Mouse (Mus musculus) forebrain, postnatal 0 days (tissue): ENCODE results near the gene Pik3r2. TPM values are rescaled to one million over a fixed set of nuclear protein-coding genes. Genes with fewer than 3 reads are reported as not detected.
A peak's percentile ranks its signal among the peaks of the same experiment; 100 is the strongest.

Experiments used
- ATAC-seq: fragments of 200-750 bp; cut with Nextera tagmentation; 2 replicates; pipeline ENCODE4 v1.8.0; 2017; ENCODE audit warnings: mild to moderate bottlenecking, moderate library complexity
- DNase-seq: peaks from one replicate; pipeline ENCODE4 v3.0.0-alpha.2; 2015
- H3K27ac ChIP-seq: fragments of 300-500 bp; sonication (generic); 2 replicates; pipeline ENCODE4 v1.5.1; 2014; ENCODE audit warnings: low read depth, mild to moderate bottlenecking, antibody characterized with exemption, low read length, moderate library complexity, mixed read lengths
- H3K27me3 ChIP-seq: fragments of 300-500 bp; sonication (generic); 2 replicates; pipeline ENCODE4 v1.6.1; 2014; ENCODE audit warnings: mild to moderate bottlenecking, low read length, mixed read lengths; ENCODE audit not compliant: insufficient read depth
- H3K36me3 ChIP-seq: fragments of 300-500 bp; sonication (generic); 2 replicates; pipeline ENCODE4 v1.6.1; 2014; ENCODE audit warnings: mild to moderate bottlenecking, moderate library complexity; ENCODE audit not compliant: insufficient read depth
- H3K4me1 ChIP-seq: fragments of 300-500 bp; sonication (generic); 2 replicates; pipeline ENCODE4 v1.6.1; 2014; ENCODE audit warnings: antibody characterized with exemption; ENCODE audit not compliant: insufficient read depth
- H3K4me2 ChIP-seq: fragments of 300-500 bp; sonication (generic); 2 replicates; pipeline ENCODE4 v1.6.1; 2014; ENCODE audit warnings: low read depth, mild to moderate bottlenecking, moderate library complexity
- H3K4me3 ChIP-seq: fragments of 300-500 bp; sonication (generic); 2 replicates; pipeline ENCODE4 v1.5.1; 2014; ENCODE audit warnings: low read depth, low read length, mixed read lengths
- H3K9ac ChIP-seq: fragments of 300-500 bp; sonication (generic); 2 replicates; pipeline ENCODE4 v1.6.1; 2014; ENCODE audit warnings: mild to moderate bottlenecking
- H3K9me3 ChIP-seq: fragments of 300-500 bp; sonication (generic); 2 replicates; pipeline ENCODE4 v1.6.1; 2016; ENCODE audit warnings: low read length
- CTCF ChIP-seq: sonication (generic); IDR thresholded peaks from 2 replicates; pipeline ENCODE4 v1.5.1; 2016; ENCODE audit warnings: antibody characterized with exemption, control low read depth, low read depth
- WGBS: fragments of 180-500 bp; shearing (Covaris S2); extraction: QIAGEN DNeasy Blood & Tissue Kit; methylation state at CpG from one replicate; pipeline ENCODE4 v1.1.7; 2014; 5-methylcytosine and 5-hydroxymethylcytosine counted together
- polyA plus RNA-seq: library from polyadenylated mRNA; unstranded; fragments of >200 nt; fragmentation: Nextera tagmentation; extraction: Ambion mirVana; gene quantifications from 2 replicates; pipeline ENCODE4 v1.2.1, GENCODE M21; 2015
- total RNA-seq: library from RNA; depleted of rRNA; stranded (reverse); fragments of >200 nt; gene quantifications from 2 replicates; pipeline ENCODE4 v1.2.3, GENCODE M21; 2014

The Pik3r2 gene
- total and polyA plus RNA-seq, 2 experiments from 2014 or later, result 147 to 170 TPM

DNA sequence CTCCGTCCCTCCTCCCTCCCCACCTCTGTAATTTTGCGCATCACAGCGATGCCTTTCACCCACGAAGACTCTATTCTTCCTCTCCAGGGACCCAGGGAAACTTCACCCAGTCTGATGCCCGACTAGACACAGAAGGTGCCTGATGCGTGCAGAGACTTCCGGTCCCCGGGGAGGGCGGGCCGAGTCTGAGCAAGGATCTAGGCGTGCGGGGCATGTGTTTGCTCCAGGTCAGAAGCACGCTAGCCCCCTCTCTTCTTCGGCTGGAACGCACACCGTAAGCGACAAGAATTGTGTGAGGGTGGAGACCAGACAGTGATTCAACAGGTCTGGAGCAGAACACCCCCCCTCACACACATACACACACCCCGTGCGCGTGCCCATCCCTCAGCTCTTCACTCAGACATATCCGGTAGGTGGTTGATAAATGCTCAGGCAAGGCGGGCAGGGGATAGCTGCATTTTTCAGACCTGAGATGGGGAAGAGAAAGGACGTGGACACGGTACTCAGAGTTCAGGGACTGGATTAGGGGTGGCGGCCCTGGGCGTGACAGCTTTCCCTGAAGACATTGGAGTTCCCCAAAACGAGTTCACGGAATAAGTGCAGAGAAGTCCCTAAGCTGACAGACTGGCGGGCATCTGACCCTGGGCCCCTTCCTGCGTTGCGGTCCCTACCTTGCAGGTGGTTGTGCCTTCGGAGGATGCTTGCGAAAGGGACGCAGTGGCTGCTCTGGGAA, 10.5 kb downstream of the Pik3r2 start:
- Histone ChIP-seq H3K4me2 (peak overlapping the region; percentile 46), H3K9me3 (no peaks in the 10 kb centered on the region), H3K4me3 (peak overlapping the region; percentile 13), H3K36me3 (peaks cover 39% of the 10 kb centered on the region), H3K27me3 (no peaks in the 10 kb centered on the region; the same call in 1 of the 2 replicates), H3K9ac (peak overlapping the region; percentile 31), H3K27ac (no peak overlapping the region), H3K4me1 (0 out of 2 replicates have a peak, but pooled peaks cover 5% of the 10 kb centered on the region)
- WGBS, result 5% methylated on average over 34 of the region's 34 CpGs
- DNase-seq (no peak), ATAC-seq (no peak)
- no peak for TF ChIP-seq CTCF

GRCm38 (mm10) chr8:70765329-70765728, 11.2 kb downstream of the Pik3r2 start:
- H3K4me2 ChIP-seq, result no peak overlapping the region
- H3K27ac ChIP-seq, result no peak overlapping the region
- H3K36me3 ChIP-seq, result peaks cover 32% of the 10 kb centered on the region
- no peak overlapping the region for H3K9ac ChIP-seq
- H3K9me3 ChIP-seq, result no peaks in the 10 kb centered on the region
- WGBS, result 83% methylated on average over 9 of the region's 9 CpGs
- H3K4me1 ChIP-seq, result 0 out of 2 replicates have a peak, but pooled peaks cover 5% of the 10 kb centered on the region
- no peak for ATAC-seq
- no peak for DNase-seq
- H3K27me3 ChIP-seq, result no peaks in the 10 kb centered on the region; the same call in 1 of the 2 replicates
- TF ChIP-seq CTCF, result no peak
- H3K4me3 ChIP-seq, result no peak overlapping the region

DNA sequence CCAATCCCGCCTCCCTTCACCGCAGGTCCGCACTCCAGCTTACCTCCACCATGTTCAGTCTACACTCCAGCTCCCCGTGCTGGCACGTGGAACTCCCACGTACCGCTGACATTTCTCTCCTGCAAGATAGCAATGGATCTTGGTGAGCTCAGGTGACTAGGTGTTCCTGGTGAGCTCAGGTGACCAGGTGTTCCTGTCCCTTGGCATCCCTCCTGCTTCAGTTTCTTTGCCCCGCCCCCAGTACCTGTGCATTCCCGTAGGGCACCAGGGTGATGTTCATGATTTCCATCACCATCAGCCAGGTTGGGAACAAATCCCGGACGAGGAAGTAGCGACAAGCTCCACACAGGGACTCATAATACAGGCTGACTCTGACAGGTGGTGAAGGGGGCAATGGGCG, 11.8 kb downstream of the Pik3r2 start:
- no peak for ATAC-seq
- Histone ChIP-seq H3K27me3 (no peaks in the 10 kb centered on the region; the same call in 1 of the 2 replicates), H3K4me3 (no peak overlapping the region), H3K9me3 (no peaks in the 10 kb centered on the region), H3K4me2 (no peak overlapping the region), H3K27ac (no peak overlapping the region), H3K36me3 (peaks cover 25% of the 10 kb centered on the region), H3K4me1 (0 out of 2 replicates have a peak, but pooled peaks cover 5% of the 10 kb centered on the region), H3K9ac (no peak overlapping the region)
- DNase-seq, result no peak
- no peak for TF ChIP-seq CTCF
- WGBS, result 95% methylated on average over 13 of the region's 13 CpGs

GRCm38 (mm10) chr8:70764026-70764425, 12.5 kb downstream of the Pik3r2 start:
- Histone ChIP-seq H3K27me3 (no peaks in the 10 kb centered on the region; the same call in 1 of the 2 replicates), H3K27ac (no peak overlapping the region), H3K4me2 (no peak overlapping the region), H3K9me3 (no peaks in the 10 kb centered on the region), H3K4me1 (0 out of 2 replicates have a peak, but pooled peaks cover 5% of the 10 kb centered on the region), H3K4me3 (no peak overlapping the region), H3K36me3 (peaks cover 20% of the 10 kb centered on the region), H3K9ac (no peak overlapping the region)
- DNase-seq (no peak), ATAC-seq (no peak)
- no peak for TF ChIP-seq CTCF
- WGBS, result 87% methylated on average over 8 of the region's 8 CpGs

GRCm38 (mm10) chr8:70763354-70763753, 13.2 kb downstream of the Pik3r2 start:
- ATAC-seq (no peak), DNase-seq (peak; percentile 41)
- H3K9ac ChIP-seq, result no peak overlapping the region
- H3K4me3 ChIP-seq, result no peak overlapping the region
- peaks cover 19% of the 10 kb centered on the region for H3K36me3 ChIP-seq
- WGBS, result 5% methylated on average over 3 of the region's 3 CpGs
- H3K9me3 ChIP-seq, result no peaks in the 10 kb centered on the region
- H3K4me1 ChIP-seq, result 0 out of 2 replicates have a peak, but pooled peaks cover 5% of the 10 kb centered on the region
- TF ChIP-seq CTCF, result peak; percentile 81
- H3K27ac ChIP-seq, result no peak overlapping the region
- no peaks in the 10 kb centered on the region; the same call in 1 of the 2 replicates for H3K27me3 ChIP-seq
- no peak overlapping the region for H3K4me2 ChIP-seq

DNA sequence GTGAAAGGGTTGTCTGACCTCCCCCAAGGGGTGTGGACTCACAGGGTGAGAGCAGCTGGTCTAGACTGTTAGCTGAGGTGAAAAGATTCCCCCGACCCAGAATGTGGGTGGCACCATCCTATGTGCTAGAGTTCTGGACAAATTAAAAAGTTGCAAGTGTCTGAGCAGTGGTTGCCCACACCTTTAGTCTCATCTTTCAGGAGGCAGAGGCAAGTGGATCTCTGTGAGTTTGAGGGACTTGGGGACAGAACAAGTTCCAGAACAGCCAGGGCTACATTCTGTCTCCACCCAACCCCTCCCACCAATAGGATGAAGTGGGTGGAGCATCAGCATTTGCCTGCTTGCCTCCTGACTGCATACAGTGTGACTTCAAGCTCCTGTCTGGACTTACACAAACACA, 14.4 kb downstream of the Pik3r2 start:
- H3K4me3 ChIP-seq, result no peak overlapping the region
- no peaks in the 10 kb centered on the region; the same call in 1 of the 2 replicates for H3K27me3 ChIP-seq
- no peak for TF ChIP-seq CTCF
- DNase-seq (no peak), ATAC-seq (no peak)
- 85% methylated on average over 1 of the region's 1 CpGs for WGBS
- H3K27ac ChIP-seq, result no peak overlapping the region
- no peak overlapping the region for H3K4me2 ChIP-seq
- H3K4me1 ChIP-seq, result 0 out of 2 replicates have a peak, but pooled peaks cover 5% of the 10 kb centered on the region
- H3K9ac ChIP-seq, result no peak overlapping the region
- no peaks in the 10 kb centered on the region for H3K9me3 ChIP-seq
- H3K36me3 ChIP-seq, result peaks cover 19% of the 10 kb centered on the region

GRCm38 (mm10) chr8:70760775-70761406, 15.6 kb downstream of the Pik3r2 start, which contains the start of gene Mpv17l2:
TSS of gene Mpv17l2 (minus strand) at chr8:70760946.
- peak; percentile 98 for DNase-seq
- H3K4me2 ChIP-seq, result peak within 1 kb of the TSS; percentile 98
- peak within 1 kb of the TSS; percentile 73 for H3K27ac ChIP-seq
- H3K36me3 ChIP-seq, result peaks cover 31% of the 10 kb centered on the region
- H3K4me1 ChIP-seq, result no peaks in the 10 kb centered on the region
- peak; percentile 96 for ATAC-seq
- no peak for TF ChIP-seq CTCF
- H3K27me3 ChIP-seq, result no peaks in the 10 kb centered on the region; the same call in 1 of the 2 replicates
- H3K9me3 ChIP-seq, result no peaks in the 10 kb centered on the region
- WGBS, result 1% methylated on average over 54 of the region's 55 CpGs
- peak within 1 kb of the TSS; percentile 72 for H3K9ac ChIP-seq
- peak within 1 kb of the TSS; percentile 56 for H3K4me3 ChIP-seq
